Mouse (Mus musculus) cerebellum, adult 11-12 months (tissue): Measurements from ENCODE around the gene C1ra.
A peak's percentile ranks its signal among the peaks of the same experiment; 100 is the strongest.
"Not testable (repeated sequence)": the region's sequence is repeated elsewhere in the genome, so short reads cannot be mapped to it uniquely, and the experiment has no call there.

Experiments
- DNase-seq: peaks from one replicate; pipeline ENCODE4 v3.0.0; 2022

The C1ra gene

GRCm38 (mm10) chr6:124512355-124512836 is at the start of gene C1ra:
Gene C1ra (plus strand): TSS chr6:124512405.
- DNase-seq, result no peak

GRCm38 (mm10) chr6:124463881-124464291 is 48.3 kb upstream of the C1ra start:
- DNase-seq, result peak; percentile 78

GRCm38 (mm10) chr6:124464305-124465271 is 47.6 kb upstream of the C1ra start, which contains the start of gene Clstn3:
Gene Clstn3 (minus strand): TSS chr6:124464794.
- DNase-seq, result peak; percentile 97

DNA sequence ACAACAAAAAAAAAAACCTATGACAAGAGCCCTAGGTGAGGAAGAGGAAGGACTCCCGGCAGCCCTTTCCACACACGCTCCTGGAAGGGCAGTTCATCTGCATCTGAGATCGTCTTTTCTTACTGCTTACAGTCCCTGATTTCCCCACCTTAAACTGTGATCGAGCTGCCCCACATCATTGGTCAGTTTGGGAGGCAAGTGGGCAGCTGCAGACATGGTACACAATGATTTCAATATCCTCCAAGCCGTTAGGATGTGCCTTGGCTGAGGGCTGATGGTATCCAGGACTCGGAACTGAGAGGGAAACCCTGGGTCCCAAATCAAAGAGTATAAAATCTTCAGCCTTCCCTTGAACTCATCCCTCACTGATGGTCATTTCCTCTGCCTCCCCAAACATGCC is 46.9 kb upstream of the C1ra start:
- DNase-seq, result peak; percentile 42

GRCm38 (mm10) chr6:124465729-124466128 is 46.5 kb upstream of the C1ra start:
- DNase-seq, result peak; percentile 62

DNA sequence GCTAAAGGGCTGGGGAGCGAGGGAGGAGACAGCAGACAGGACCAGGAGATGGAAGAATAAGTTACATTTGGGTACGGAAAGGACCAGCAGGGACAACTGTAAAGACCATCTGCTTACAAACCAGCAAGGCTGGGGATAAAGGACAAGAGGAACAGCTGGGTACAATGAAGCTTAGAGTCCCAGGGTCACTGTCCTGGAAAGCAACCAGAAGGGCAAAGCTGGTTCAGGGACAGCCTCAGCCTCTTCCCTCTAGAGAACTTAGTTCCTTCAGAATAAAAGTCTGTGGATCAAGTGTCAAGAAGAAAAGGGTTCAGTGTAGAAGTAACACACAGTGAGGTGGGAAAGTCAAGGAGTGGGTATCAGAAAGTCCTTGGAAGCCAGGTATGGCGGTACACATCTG is 41.1 kb upstream of the C1ra start:
- no peak for DNase-seq

- peak; percentile 0 for DNase-seq
These were observed 40.2 kb upstream of the C1ra start for GRCm38 (mm10) chr6:124471783-124472638.

GRCm38 (mm10) chr6:124472801-124473200 is 39.4 kb upstream of the C1ra start:
- DNase-seq, result peak; percentile 49

- DNase-seq, result no peak
These were observed 37.6 kb upstream of the C1ra start for GRCm38 (mm10) chr6:124474621-124475020.

DNA sequence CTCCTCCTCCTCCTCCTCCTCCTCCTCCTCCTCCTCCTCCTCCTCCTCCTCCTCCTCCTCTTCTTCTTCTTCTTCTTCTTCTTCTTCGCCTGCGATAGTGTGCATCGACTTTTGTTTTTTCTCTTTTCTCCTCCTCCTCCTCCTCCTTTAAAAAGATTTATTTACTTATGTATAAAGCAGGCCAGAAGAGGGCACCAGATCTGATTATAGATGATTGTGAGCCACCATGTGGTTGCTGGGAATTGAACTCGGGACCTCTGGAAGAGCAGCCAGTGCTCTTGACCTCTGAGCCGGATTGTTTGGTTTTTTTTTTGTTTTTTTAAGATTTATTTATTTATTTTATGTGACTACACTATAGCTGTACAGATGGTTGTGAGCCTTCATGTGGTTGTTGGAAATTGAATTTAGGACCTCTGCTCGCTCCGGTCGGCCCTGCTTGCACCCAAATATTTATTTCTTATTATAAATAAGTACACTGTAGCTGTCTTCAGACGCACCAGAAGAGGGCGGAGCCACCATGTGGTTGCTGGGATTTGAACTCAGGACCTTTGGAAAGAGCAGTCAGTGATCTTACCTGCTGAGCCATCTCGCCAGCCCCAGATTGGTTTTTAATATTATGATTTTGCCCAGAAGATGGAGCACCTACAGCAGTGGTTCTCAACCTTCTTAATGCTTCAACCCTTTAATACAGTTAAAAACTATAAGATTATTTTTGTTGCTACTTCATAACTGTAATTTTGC is 36.7 kb upstream of the C1ra start:
- DNase-seq, result not testable (repeated sequence)

DNA sequence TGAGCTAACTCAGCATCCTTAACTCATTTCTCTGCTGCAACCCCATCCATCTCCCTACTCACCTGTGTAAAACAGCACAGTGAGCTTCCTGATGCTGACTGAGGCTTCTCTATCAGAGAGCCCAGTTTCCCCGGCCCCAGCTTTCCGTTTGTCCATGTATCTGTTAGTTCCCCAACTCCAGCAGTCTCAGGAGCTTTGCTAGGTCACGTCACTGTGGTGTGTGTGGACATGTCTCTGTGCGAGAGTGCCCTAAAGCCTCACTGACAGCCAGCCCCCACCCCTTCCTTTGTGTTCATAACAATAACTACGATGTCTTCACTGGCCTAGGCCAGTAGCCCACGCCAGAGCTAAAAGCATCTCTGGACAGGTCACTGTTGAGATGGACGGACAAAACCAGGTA is 36.0 kb upstream of the C1ra start:
- no peak for DNase-seq

- no peak for DNase-seq
These were observed 35.4 kb upstream of the C1ra start for GRCm38 (mm10) chr6:124476796-124477195.

DNA sequence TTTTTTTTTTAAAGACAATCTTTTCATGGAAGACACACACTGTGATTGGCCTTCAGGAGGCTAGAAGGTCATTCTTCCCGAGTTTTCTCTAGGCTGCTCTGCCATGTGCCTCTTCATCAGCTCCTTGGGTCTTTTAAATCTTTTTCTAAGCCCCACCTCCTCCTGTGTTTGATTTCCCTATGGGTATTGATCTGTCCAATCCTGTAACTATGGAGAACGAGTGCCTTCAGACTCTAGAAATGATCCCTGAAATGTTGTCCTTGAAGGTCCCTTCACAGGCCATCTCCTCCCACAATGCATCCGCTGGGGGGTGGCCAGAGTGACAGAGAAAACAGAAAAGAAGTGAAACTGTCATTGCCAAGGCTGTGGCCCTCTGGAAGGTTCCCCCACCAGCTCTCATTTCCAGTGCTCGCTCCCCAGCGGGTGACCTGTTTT is 35.0 kb upstream of the C1ra start:
- DNase-seq, result no peak

DNA sequence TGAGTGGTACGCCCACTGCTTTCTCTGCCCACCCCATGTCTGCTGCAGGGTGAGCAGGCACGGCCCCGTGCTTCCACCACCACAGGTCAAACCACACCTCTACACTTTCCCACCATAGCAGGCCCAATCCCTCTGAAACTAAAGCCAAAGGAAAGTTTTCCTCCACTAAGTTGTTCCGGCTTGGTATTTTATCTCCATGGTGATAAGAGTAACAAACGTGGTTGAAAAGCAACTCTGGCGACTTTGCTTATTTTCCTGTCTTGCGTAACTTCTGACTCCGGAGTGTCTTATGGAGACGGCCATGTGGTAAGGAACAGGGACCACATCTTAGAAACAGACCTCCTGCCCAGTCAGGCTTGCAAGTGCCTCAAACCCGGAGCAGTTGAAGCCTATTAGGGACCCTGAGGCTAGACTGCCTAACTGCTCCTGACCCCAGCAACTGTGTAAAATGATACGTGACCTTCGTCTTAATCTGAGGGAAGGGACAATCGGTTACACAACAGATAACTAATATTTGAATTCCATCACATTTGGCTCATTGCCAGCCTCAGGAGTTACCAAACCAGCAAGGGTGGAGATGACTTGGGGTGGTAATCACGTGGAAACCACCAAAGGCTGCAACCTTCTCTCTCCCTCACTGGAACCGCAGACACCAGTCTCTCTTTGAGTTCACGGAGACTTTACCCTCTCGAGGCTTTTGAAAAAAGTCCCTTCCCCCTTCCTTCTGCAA is 34.1 kb upstream of the C1ra start:
- no peak for DNase-seq

DNA sequence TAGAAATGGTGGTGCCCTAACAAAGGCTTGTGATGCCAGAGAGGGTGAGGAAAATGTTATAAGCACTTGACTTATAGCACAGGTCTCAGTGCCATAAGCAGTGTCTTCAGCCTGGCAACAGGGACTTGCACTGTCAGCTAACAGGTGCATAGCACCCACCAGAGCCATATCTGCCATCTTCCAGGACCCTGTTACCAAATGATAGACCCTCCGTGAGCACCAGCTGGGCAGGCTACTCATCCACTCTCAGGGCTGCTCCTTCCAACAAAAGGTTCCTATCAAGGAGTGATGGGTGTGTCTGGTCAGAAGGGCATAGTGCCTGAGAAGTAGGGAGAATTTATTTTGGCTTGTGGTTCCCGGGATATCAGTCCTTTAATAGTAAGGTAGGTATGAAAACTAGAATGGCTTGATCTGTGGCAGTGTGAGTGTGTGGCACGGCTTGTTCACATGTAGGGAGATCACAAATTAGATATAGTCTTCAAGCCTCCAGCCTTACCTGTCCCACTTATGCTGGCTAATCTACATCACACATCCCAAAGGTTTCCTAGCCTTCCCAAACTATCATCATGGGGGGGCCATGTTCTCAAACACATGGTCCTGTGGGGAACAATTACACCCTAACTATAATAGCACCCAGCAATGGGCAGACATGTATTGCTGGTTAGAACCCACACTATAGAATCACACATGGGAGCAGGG is 33.2 kb upstream of the C1ra start:
- no peak for DNase-seq

- DNase-seq, result no peak
These were observed 32.7 kb upstream of the C1ra start for GRCm38 (mm10) chr6:124479573-124479930.

DNA sequence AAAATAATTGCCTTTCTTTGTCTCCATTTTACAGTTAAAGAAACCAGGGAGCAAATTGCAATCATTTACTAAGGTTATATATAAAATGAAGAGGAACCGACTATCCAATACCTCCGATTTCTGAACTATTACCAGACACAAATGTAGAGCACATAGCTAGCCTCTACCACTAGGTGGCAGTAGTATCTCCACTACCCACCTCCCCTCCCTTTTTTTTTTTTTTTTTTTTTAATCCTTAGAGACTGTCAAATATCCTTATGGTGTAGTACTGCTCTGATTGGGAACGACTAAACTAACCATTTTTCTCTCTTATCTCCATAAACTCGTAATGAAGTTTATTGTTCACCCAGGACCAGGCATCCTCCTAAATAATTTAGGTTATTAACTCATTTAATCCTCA is 31.9 kb upstream of the C1ra start:
- no peak for DNase-seq

DNA sequence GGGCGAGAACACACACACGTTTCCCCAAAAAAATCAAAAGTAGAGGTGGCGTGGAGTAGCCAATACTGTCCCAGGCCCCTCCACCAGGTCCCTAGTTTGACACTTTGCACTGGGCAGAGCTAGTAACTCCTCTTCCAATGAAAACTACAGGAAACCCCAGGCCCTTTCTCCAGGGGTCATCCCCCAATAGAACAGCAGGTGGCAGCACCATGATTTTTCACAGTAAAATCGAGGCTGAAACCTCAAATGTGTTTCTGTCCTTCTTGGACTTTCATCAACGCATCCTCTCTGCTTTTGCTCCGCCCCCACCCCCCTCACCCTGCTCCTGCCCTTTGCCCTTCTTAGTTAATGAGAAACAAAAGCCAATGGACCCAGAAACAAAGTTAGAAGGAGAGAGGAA is 30.6 kb upstream of the C1ra start:
- DNase-seq, result no peak

GRCm38 (mm10) chr6:124483831-124484230 is 28.4 kb upstream of the C1ra start:
- DNase-seq, result not testable (repeated sequence)

- DNase-seq, result no peak
These were observed 27.4 kb upstream of the C1ra start for GRCm38 (mm10) chr6:124484851-124485250.

DNA sequence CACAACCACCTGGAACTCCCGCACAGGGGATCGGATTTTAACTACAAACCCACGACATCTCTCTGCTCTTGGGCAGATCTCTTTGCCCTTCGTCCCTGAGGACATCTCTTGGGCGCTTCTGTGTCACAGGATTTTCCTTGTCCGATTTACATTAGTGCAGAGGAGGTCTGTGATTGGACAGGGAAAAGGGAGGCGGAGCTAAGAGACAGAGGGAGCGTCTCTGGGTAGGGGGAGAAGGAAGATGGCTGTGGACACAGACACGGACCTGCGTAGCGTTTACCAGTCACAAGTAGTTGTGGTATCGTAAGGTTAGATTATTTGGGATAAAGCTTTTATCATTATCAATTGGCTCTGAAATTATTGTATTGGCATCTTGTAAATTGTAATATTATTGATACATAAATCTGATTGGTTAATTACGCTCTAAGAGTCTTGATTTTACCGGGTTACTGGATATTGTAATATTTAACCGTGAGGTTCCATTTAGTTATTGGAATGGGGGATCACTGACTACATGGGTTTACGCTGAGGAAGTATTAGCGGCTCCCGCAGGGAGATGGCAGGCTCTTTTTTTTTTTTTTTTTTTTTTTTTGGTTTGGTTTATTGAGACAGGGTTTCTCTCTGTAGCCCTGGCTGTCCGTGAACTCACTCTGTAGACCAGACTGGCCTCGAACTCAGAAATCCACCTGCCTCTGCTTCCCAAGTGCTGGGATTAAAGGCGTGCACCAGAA is 26.6 kb upstream of the C1ra start:
- DNase-seq, result no peak
